Mouse (Mus musculus): Measurements from ENCODE around the gene D630045J12Rik.

DNA sequence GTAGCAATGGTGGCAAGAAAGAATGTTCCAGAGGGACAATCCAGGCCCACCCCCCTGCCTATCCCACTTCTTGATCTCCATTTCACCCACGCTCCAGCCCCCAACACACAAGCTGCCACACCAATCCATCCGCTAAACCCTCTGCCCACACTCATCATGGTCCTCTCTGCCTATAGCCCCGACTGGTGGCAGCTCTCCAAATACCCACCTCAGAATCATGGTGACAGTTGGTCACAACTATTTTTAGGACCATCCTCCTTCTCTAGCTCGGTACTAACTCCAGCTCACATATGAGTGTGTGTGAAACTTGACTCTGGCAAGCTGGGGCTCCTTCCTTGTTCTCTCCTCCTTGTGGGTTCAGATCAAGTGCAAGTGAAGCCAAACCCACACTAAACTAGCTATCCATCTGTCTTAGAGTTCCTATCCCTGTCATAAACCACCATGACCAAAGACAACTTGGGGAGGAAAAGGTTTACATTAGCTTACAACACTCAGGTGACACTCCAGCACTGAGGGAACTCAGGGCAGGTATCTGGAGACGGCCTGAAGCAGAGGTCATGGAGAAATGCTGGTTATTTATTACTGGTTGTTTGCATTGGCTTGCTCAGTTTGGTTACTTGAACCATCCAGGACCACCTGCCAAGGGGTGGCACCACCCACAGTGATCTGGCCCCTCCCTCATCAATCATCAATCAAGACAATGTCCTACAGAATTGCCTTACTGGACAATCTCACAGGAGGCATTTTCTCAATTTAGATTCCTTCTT is 9.8 kb upstream of the D630045J12Rik start:
- no peak for TF ChIP-seq ZC3H11A (IDR thresholded peaks at IDR 0.05; ENCODE audit: borderline replicate concordance, low read depth, low read length)
- no peak for TF ChIP-seq MAFK (IDR thresholded peaks at IDR 0.05; ENCODE audit: insufficient read depth, low read depth, low read length)

All from ES-E14 (cell line).